Mouse (Mus musculus): ENCODE measurements around the gene Ttll5.

The Ttll5 gene

DNA sequence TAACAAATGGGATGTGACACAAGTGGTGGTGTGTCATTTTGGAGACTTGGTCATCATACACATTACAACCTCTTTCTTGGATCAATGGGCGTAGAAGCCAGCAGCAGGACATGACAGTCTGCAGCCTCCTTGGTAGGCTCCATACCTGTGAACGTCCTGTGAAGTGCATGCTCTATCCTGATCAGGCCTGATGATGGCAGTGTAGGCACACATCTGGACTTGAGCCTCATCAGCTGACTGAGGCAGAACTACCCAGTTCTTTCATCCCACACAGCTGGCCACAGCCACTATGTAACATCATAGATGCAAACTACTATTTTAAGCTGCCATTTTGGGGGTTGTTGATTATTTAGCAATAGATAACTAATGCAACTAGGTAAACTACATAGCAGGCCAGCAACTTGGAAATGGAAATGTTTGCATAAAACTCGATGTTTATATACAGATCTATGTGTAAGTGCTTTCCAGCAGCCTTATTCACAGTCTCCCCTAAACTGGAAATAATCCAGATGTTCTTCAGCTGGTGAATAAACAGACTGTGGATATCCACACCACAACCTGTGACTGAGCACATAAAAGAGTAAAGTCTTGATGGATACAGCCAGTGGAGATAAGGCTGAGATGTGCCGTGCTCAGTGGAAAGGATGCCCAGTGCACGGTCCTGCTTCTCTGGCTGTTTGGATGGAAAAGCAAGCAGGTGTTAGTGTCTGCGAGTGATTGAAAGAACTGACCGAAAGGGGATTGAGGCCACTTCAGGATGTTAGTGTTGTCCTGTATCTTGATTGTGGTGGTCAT lies 23.9 kb downstream of the Ttll5 start:
- DNase-seq, result peak; percentile 39

DNA sequence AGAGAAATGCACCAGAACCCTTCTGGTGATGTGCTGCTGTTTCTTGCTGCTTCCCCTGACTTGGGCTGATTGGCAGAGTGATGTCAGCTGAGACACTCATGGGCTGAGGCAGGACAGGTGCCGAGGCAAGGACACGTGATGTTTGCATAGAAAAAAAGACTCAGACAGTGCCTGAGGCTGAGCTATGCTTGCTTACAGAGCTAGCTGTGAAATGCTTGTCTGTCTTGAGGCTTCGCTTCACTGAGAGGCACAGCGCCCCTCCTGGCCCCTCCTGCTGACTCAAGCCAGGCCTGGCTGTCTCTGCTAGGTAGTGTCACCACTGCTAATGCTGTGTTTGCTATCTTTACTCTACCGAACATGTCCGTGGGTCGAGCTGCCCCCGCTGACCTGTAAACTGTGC lies 26.2 kb downstream of the Ttll5 start:
- DNase-seq, result no peak

DNA sequence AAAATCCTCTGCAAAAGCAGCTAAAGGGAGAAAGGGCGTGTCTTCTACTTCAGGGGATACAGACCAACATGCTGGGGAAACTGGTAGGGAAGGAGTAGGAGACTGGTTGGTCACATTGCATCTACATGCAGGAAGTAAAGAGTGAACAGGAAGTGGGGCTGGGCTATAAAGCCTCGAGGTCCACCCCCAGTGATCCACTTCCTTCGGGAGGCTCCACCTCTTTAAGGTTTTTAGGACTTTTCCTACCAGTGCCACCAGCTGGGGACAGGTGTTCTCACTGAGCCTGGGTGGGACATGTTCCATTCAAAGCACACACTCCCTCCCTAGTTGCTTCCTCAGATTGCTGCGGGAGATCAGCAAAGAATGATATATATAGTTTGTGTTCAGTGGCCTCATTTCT lies 29.4 kb downstream of the Ttll5 start:
- no peak for DNase-seq

DNA sequence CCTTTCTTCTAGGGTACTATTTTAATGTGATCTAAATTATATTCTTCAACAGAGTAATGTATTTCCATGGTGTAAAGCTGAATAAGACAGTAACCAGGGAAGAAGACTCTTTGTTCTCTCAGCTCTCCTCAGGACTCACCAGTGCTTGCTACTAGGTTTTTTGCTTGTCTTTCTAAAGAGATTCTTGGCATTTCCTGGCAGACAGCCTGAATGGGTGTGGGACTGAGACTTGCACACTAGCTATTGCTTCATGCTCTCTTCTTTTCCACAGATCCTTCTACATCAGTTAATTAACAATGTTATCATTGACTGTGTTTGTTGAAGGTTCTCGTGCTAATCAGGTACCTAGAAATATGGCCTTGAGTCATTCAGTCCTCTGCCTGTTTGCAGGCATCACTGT lies 29.8 kb downstream of the Ttll5 start:
- no peak for DNase-seq

DNA sequence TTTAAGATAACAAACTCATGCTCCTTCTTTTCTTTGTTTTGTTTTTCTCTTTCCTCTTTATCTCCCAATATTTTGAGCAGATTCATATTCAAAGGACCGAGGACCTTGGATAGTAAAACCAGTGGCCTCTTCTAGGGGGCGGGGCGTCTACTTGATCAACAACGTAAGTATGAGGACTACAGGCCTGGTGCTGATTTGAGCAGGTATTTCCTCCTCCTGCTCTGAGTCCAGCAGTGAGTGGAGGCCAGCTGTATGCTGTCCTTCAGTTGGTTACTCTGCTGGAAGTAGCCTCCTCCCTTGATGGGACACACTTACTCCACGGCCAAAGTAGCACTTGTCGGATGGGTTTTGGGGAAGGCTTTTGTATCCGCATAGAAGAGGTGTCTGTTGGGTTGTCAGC lies 32.8 kb downstream of the Ttll5 start:
- DNase-seq, result no peak

DNA sequence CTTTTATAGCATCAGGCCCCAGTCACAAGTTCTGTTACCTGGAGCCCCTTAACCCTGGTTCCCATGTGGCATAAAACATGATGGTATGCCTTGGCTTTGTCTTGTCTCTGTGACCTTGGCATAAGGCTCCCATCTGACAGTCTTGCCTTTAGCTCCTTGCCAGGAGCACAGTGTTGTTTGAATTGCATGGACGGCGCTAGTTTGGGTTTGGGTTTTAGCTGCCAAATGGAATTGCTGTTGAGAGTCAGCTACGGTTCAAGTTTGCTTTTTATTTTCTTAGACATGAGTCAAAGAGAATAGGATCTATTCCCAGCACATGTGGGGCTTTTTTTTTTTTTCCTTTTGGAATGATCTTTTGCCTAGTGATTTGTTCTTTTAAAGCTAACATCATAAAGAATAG lies 34.7 kb downstream of the Ttll5 start:
- no peak for DNase-seq

DNA sequence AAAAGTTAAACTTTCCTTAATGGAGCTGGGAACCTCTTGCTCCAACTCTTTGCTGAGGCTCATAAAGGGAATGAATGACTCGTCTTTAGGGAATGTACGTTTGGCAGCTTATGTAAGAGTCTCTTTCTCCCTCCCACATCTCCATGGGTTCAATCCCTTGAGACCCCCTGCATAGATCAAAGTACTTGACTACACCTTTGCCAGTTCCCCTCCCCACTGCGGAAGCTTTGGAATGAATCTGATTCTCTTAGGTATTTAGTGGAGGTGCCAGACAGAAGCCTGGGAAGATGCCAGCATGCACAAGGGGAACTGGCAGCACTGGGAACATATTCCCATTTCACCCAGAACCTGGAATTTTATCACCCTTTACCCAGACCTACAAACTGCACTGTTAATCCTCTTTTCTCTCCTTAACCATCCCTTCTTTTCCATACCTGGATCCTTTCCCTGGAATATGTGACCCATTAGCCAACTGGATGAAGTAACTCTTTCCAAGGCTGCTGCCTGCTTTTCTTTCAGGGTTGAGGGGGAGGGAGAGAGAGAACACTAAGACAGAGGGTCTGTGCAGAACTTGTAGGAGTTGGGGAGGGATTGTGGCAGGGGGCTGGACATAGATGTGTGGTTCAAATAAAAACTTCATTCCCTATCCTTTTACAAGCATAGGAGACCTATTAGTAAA lies 35.2 kb downstream of the Ttll5 start:
- no peak for DNase-seq

DNA sequence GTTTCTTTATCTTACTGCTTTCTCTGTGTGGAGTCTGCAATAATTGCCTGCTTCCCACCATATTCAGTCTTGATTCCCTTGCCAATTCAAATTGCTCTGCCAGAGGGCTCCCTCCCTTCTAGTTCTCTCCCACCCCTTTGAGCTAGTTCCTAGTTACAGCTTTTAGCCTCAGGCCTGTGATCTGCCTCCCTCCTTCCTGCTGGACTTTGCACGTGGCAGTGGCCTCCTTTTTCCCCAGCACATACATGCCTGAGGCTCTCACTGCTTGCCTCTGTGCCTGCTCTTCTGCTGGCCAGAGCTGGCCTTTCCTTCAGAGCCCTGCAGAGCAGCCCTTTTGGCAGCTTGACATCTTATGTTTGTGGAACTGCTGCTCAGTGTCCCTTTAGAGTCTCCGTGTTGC lies 38.1 kb downstream of the Ttll5 start:
- DNase-seq, result no peak

DNA sequence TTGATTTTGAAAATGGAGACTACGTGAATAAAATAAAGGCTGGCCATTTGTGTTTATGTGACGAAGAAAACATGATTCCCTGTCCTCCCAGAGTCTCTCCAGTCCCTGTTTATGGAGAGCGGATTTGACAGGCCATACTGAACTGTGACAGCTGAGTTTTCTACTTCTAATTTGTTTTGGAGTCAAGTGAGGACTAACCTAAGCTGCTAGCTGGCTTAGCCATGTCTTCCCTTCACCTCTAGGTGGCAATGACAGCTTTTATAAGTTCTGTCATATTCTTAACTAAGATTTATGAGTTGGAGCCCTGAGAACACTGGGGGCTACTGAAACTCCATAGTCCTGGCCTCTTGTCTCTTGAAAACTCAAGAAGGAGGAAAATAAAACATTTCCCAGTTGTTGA lies 41.1 kb downstream of the Ttll5 start:
- DNase-seq, result no peak

DNA sequence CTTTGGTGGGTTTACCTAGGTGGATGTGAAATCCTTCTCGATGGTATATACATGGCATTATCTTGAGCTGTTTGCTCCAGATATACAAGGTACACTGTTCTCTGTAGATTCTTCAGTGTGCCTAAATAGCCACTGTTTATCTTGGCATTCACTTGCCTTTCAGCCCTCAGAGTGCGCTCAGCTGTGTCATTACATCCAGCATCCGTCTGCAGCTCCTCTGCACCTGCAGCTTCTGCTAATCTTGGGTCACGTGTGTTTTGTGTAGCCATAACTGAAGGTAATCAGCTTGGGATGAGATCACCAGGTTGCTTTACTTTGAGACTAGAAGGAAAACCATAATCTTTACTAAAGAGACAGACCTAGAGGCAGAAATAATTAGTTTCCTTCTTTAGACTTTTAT lies 42.2 kb downstream of the Ttll5 start:
- DNase-seq, result no peak

DNA sequence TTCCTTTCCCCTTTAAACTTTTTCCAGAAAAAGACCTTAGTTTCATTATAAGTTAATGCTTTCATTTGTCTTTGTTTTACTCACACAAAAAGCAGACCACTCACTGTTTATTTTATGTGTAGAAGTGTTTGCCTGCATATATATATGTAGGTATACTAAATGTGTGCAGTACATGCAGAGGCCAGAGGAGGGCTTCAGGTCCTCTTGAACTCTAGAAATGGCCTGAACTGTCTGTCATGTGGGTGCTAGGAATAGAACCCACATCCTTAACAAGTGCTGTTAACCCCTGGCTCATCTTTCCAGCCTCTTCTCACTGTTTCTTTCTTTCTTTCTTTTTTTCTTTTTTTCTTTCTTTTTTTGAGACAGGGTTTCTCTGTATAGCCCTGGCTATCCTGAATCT lies 42.7 kb downstream of the Ttll5 start:
- DNase-seq, result no peak

DNA sequence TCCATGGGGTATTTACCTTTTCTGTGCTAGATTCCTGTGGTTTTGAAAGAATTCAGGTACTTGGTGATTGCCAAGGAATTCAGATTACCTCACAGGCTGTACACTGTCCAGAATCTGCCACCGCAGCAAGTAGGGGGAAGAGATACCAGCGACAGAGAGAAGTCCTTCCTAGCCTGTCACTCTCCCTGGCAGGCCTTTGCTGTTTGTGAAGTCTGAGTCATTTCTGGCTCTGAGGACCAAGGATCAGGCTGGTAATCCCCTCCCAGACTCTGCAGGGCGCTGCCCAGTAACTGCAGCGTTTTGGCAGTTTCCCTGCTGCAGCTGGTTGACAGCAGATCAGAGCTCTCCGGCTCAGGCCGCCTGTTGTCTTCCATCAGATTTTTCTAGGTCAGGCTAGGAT lies 45.0 kb downstream of the Ttll5 start:
- peak; percentile 85 for DNase-seq

DNA sequence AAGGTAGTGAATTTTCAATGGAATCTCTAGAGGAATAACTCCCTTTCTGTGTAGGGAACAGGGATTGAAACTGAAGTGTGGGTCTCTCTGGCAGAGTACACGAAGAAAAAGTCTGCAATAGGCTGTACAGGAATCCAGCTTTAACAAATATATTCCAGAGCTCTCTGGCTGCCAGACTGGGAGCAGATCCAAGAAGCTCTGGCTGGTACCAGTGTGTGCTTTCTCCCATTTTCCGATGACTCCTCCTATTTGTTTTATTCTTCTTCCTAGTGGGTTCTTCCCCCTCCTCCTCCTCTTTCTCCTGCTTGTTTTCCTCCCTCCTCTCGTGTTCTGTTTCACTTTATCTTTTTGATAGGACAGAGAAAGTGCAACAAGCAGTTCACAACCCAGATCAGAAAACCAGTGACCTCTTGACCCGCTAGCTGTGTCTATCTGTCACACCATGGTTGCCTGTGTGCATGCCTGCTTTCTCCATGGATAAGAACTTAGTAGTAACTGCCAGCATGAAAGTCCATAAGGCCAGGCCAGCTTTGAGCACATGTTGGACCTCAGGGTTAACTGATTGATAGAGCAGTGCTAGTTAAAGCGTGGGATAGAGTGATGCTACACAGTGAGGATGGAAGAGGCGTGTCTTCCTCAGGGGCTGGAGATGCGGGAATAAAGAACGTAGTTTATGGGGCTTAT lies 55.3 kb downstream of the Ttll5 start:
- DNase-seq, result peak; percentile 88

DNA sequence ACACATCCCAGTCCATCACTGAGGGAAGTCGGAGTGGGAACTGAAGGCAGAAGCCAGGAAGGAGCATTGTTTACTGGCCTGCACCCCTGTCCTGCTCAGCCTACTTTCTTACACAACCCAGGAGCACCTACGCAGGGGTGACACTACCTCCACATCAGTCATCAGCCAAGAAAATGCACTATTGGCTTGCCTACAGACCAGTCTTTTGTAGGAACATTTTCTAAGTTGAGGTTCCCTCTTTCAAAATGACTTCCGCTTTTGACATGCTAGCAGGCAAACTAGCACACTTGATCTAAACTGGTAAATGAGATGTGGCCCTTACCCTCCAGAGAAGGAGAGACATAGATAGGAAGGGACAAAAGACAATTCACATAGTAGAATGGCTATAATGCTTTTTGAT lies 60.6 kb downstream of the Ttll5 start:
- no peak for DNase-seq

DNA sequence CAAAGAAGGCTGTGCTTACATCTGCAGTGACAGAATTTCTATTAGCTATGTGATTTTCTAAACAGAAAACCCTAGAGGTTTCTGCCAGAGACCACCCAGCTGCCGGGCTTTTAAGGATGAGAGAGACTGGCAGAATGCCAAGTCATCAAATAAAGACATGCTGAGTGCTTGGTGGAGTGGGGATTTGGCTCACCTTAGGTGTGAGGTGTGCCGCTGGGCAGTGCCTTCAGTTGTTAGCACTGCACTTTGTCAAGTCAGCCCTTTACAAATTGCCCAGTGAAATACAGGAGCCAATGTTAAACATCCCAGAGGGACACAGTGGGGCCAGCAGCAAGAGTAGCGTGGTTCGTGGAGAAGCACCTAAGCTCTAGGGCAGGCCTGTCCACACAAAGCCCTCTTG lies 65.6 kb downstream of the Ttll5 start:
- no peak for DNase-seq

DNA sequence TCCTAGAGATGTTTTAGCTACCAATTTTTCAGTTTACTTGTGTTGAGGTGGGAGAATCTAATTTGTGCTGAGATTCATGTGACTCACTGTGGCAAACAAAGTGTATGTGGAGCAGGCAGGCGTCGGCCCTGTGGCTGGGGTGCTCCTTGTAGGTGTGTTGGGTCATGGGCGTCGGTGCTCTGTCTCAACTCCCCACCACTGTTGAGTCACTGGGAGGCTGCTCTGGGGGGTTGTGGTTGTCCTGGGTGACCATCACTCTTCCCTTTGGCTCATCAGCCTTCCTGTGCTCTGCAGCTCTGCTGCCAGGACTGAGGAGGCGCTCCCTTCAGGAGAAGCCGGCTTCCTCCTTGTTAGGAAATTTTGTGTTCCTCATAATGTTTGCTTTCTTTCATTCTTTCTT lies 79.5 kb downstream of the Ttll5 start:
- no peak for DNase-seq

DNA sequence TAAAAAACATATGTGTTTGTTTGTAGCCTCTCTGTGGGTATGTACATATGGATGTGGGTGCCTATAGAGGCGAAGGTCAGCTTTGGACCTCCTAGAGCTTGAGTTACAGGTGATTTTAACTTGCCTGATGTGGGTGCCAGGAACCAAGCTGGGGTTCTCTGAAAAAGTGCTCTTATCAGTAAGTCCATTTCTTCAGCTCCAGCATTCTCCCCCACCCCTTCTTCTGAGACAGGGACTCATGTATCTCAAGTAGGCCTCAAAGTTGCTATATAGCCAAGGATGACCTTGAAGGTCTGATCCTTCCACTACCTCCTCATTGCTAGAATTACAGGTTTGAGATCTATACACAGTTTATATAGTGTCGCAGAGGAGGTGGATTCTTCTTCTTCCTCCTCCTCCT lies 81.2 kb downstream of the Ttll5 start:
- no peak for DNase-seq

DNA sequence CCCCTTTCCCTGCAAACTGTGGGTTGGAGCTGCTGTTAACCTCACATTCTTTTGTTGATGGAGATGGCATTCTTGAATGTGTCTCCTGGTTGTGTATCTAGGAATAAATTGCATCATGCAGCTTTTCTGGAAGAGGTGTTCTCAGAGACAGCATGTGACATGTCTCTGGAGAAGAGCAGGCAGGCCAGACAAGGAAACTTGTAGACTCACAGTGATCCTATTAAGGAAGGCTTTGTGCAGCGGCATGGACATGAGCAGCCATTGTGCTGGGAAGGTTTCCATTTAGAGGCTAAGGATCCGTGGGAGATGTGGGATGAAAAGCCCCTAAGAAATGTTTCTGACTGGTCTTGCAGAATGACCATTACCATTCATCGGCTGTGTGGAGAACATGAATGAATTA lies 83.4 kb downstream of the Ttll5 start:
- DNase-seq, result no peak

DNA sequence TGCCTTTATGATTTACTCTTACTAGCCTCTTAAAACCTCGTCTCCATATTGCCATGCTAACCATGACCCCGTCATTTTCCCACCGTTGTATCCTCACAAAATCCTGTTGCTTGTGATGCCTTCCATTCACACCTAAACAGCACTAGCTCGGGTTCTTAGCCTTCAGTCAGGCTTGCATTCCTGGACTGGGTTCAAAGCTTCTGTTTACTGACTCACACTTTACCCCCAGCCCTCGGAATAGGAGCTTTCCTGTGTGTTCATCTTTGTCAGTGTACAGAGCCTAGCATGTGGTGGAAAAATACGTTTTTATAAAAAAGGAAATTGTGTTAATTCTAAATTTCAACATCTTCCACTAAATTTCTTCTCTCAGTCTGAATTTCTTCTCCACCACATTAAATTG lies 86.4 kb downstream of the Ttll5 start:
- no peak for DNase-seq

DNA sequence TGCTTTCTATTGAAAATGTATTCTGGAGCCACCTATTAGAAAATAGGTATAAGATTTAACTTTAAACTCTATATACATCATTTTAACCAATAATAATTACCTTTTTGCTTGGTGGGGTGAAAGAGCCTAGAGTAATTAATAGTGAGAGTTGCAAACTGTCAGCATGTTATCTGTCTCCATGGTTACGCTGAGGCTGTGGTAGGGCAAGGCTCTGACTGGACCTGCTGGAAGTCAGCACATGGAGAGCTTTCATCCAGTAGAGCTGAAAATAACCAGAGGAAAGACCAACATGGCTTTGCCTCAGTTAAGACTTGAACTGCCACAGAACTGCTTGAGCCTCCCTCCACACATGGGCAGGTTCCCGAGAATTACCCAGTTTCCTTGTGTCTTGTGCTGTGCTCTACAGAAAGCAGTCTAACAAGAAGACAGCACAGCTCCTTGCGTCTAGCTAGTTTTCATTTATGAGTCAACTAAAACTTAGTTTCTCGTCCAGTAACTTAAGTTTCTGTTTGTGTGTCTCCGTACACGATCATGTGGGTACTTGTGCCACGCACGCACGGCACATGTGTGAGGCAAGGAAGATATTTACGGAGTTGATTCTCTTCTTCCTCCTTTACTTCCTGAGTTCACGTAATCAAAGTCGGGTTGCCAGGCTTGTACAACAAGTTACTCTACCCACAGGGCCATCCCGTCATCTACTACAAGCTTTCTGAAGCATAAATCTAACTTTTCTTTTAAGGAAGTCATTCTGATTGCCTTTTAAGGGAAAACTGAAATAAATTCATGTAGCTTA lies 88.4 kb downstream of the Ttll5 start:
- no peak for DNase-seq

DNA sequence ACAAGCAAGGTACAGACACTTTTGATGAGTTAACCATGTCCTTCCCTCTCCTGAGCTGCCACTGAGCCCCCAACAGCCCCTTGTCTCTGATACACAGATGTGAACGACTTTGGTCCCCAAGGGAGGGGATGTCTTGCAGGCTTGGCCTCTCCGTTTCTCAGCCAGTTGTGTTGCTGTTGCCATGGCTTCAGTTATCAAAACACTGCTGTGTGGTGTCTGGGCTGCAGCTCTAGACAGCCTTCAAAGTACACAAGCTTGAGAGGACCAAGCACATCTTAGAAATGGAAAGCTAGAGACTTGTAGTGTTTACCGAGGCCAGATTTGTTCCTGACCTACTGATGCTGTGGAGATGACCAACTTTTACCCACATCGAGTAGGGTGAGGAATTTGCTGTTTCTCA lies 102.4 kb downstream of the Ttll5 start:
- no peak for DNase-seq

DNA sequence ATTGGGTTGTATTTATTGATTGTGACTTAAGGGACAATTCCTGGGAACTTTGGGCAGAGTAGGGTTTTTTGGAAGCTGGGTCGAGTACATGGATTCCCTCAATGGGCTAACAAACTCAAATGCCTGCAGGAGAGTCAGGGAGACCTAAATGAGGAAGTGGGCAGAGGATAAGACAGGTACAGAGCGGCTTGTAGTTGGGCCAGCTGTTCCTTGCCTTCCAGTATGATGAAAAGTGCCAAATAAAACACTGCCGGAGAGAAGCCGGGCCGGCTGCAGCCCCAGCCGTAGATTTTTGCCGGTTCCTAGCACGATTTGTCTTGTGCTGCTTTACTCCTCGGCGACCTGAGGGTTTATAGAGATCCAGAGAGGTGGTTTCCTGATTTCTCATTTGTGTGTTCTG lies 104.1 kb downstream of the Ttll5 start:
- no peak for DNase-seq

DNA sequence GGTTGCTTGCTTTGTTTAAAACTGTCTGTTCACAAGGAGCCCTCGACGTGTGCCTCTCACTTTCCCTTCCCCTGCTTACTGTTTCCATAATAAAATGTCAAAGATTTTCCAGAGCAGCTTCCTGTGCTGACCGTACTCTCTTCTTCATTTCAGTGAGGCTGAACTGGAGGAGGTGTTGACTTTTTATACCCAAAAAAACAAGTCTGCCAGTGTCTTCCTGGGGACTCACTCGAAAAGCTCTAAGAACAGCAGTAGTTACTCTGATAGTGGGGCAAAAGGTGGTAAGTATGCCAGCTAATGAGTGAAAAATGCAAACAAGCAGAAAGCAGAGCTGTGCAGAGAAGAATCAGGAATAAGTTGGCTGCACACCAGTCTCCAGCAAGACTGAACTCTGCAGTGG lies 105.3 kb downstream of the Ttll5 start:
- DNase-seq, result no peak

DNA sequence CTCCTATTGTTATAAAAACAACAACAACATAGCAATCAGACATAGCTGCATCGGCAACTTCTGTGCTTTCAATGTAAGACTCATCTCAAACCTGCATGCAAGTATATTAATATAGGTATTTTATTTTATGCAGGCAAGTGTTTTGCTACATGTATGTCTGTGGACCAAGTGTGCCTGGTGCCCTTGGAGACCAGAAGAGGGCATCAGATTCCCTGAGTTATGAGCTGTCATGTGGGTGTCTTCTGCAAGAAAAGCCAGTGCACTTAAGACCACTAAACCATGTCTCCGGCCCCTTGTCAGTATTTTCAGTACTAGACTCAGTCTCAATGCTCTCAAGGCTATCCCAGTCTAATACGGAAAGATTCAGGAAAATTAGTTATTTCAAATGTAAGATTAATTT lies 106.3 kb downstream of the Ttll5 start:
- DNase-seq, result no peak
